Mouse (Mus musculus): ENCODE measurements around the gene Pkp4. TPM values are rescaled to one million over a fixed set of nuclear protein-coding genes. Genes with fewer than 3 reads are reported as not detected.

The Pkp4 gene
- polyA plus RNA-seq, 2 experiments, result 5.2 to 8.9 TPM

DNA sequence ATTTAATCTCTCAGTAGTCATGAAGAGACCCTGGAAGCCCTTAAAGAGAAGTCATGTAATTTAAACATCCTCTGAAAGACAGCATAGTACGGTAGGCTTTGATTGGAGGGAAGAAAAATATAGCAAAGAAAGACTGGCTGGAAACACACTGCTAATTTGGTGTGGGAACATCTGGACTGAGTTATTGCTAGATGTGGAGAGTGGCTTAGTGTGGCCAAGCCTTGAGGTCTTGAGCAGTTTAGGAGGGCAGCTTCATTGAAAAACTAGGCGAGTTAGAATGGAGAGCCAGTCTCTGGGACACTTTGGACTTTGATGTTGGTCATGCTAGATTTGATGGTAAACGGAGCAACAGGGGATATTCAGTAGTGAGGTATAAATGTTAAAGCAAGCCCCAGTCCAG is 129.7 kb downstream of the Pkp4 start:
- H3K9ac ChIP-seq (replicated peaks), result no peak overlapping the region
- H3K27me3 ChIP-seq (ENCODE audit: control insufficient read depth, insufficient read depth, low read length), result no peaks in the 10 kb centered on the region
- no peaks in the 10 kb centered on the region for H3K36me3 ChIP-seq (replicated peaks; ENCODE audit: control insufficient read depth, insufficient read depth, low read depth)
- no peak overlapping the region for H3K4me3 ChIP-seq (ENCODE audit: insufficient read depth in 1 of 2, low read depth in 2 of 2, low read length in 2 of 2)
- H3K27ac ChIP-seq, result no peak overlapping the region
- no peaks in the 10 kb centered on the region for H3K4me1 ChIP-seq (replicated peaks; ENCODE audit: control insufficient read depth in 2 of 2, insufficient read depth in 2 of 2, low read length in 1 of 2)
- WGBS (ENCODE audit: insufficient replicate concordance), result 62% methylated on average over 3 of the region's 3 CpGs
- H3K4me2 ChIP-seq (ENCODE audit: low read depth), result no peak overlapping the region
- H3K9me3 ChIP-seq (ENCODE audit: control insufficient read depth, low read length), result no peaks in the 10 kb centered on the region
- DNase-seq (ENCODE audit: low read depth in 3 of 3, low spot score in 3 of 3) (no peak), ATAC-seq (ENCODE audit: insufficient read depth) (no peak)
- TF ChIP-seq CTCF (IDR thresholded peaks at IDR 0.05; ENCODE audit: low read depth) (no peak), EP300 (IDR thresholded peaks at IDR 0.05; ENCODE audit: low read depth) (no peak)

- no peak overlapping the region for H3K4me3 ChIP-seq (ENCODE audit: insufficient read depth in 1 of 2, low read depth in 2 of 2, low read length in 2 of 2)
- no peak overlapping the region for H3K4me2 ChIP-seq (ENCODE audit: low read depth)
- 18% methylated on average over 3 of the region's 3 CpGs for WGBS (ENCODE audit: insufficient replicate concordance)
- no peak overlapping the region for H3K9ac ChIP-seq (replicated peaks)
- no peaks in the 10 kb centered on the region for H3K36me3 ChIP-seq (replicated peaks; ENCODE audit: control insufficient read depth, insufficient read depth, low read depth)
- ATAC-seq (ENCODE audit: insufficient read depth) (no peak), DNase-seq (ENCODE audit: low read depth in 3 of 3, low spot score in 3 of 3) (no peak)
- no peaks in the 10 kb centered on the region for H3K4me1 ChIP-seq (replicated peaks; ENCODE audit: control insufficient read depth in 2 of 2, insufficient read depth in 2 of 2, low read length in 1 of 2)
- TF ChIP-seq CTCF (IDR thresholded peaks at IDR 0.05; ENCODE audit: low read depth) (no peak), EP300 (IDR thresholded peaks at IDR 0.05; ENCODE audit: low read depth) (no peak)
- no peaks in the 10 kb centered on the region for H3K27me3 ChIP-seq (ENCODE audit: control insufficient read depth, insufficient read depth, low read length)
- no peak overlapping the region for H3K27ac ChIP-seq
- no peaks in the 10 kb centered on the region for H3K9me3 ChIP-seq (ENCODE audit: control insufficient read depth, low read length)
Observed at GRCm38 (mm10) chr2:59299831-59300230, 139.2 kb downstream of the Pkp4 start.

- ATAC-seq (ENCODE audit: insufficient read depth), result no peak
- H3K27me3 ChIP-seq (ENCODE audit: control insufficient read depth, insufficient read depth, low read length), result no peaks in the 10 kb centered on the region
- no peak overlapping the region for H3K4me3 ChIP-seq (ENCODE audit: insufficient read depth in 1 of 2, low read depth in 2 of 2, low read length in 2 of 2)
- no peak for DNase-seq (ENCODE audit: low read depth in 3 of 3, low spot score in 3 of 3)
- whole genome bisulfite sequencing (ENCODE audit: insufficient replicate concordance), result 75% methylated on average over 12 of the region's 12 CpGs
- H3K36me3 ChIP-seq (replicated peaks; ENCODE audit: control insufficient read depth, insufficient read depth, low read depth), result no peaks in the 10 kb centered on the region
- no peaks in the 10 kb centered on the region for H3K4me1 ChIP-seq (replicated peaks; ENCODE audit: control insufficient read depth in 2 of 2, insufficient read depth in 2 of 2, low read length in 1 of 2)
- TF ChIP-seq CTCF (IDR thresholded peaks at IDR 0.05; ENCODE audit: low read depth) (no peak), EP300 (IDR thresholded peaks at IDR 0.05; ENCODE audit: low read depth) (no peak)
- no peak overlapping the region for H3K4me2 ChIP-seq (ENCODE audit: low read depth)
- H3K27ac ChIP-seq, result no peak overlapping the region
- H3K9ac ChIP-seq (replicated peaks), result no peak overlapping the region
- no peaks in the 10 kb centered on the region for H3K9me3 ChIP-seq (ENCODE audit: control insufficient read depth, low read length)
Observed at GRCm38 (mm10) chr2:59301671-59302070, 141.0 kb downstream of the Pkp4 start.

DNA sequence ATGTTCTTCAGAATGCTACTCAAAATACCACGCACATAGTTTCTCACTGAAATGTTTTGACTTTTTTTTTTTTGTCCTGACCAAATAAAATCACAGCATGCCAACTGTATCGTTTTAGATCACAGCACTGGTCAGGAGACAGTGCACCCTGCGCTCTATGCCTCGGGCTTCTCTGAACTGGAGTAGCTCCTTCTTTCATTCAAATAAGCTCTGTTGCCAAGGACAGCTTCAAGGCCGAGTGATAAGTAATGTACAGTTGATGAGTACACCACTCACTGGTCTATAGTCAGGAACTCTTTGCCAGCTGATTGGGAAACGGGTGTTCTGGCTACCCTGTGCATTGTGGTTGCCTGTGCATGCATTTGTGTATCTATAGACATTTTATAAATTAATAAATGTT is 141.8 kb downstream of the Pkp4 start:
- Histone ChIP-seq H3K36me3 (replicated peaks; ENCODE audit: control insufficient read depth, insufficient read depth, low read depth) (no peaks in the 10 kb centered on the region), H3K9ac (replicated peaks) (no peak overlapping the region), H3K4me1 (replicated peaks; ENCODE audit: control insufficient read depth in 2 of 2, insufficient read depth in 2 of 2, low read length in 1 of 2) (no peaks in the 10 kb centered on the region), H3K27ac (no peak overlapping the region), H3K4me2 (ENCODE audit: low read depth) (no peak overlapping the region), H3K27me3 (ENCODE audit: control insufficient read depth, insufficient read depth, low read length) (no peaks in the 10 kb centered on the region), H3K4me3 (ENCODE audit: insufficient read depth in 1 of 2, low read depth in 2 of 2, low read length in 2 of 2) (no peak overlapping the region), H3K9me3 (ENCODE audit: control insufficient read depth, low read length) (no peaks in the 10 kb centered on the region)
- TF ChIP-seq CTCF (IDR thresholded peaks at IDR 0.05; ENCODE audit: low read depth), result no peak
- no peak for TF ChIP-seq EP300 (IDR thresholded peaks at IDR 0.05; ENCODE audit: low read depth)
- ATAC-seq (ENCODE audit: insufficient read depth), result no peak
- WGBS (ENCODE audit: insufficient replicate concordance), result 69% methylated on average over 6 of the region's 6 CpGs
- no peak for DNase-seq (ENCODE audit: low read depth in 3 of 3, low spot score in 3 of 3)

DNA sequence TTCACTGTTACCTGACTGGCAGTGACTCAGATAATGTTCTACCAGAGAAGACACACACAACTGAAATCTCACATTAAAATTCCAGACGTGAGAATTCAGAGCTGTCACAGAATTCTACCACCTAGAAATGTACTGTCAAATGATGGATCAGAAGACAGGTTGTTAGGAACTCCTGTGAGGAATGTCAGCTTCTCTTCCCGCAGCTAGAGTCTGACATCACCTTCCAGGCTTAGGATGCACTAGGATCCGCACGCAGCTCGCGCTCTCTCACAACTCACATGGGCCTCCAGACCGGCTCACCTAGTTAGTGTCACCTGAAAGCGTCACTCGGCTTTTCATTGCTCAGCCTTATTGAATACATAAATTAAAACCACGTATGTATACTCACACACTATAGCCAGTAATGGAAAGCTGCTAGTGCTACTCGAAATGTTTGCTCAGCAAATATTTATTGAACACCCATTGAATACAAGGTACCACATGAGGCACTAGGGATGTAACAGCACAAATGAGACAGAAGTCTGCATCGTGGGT is 142.9 kb downstream of the Pkp4 start:
- no peaks in the 10 kb centered on the region; the same call in 1 of the 2 replicates for H3K36me3 ChIP-seq (replicated peaks; ENCODE audit: control insufficient read depth, insufficient read depth, low read depth)
- TF ChIP-seq CTCF (IDR thresholded peaks at IDR 0.05; ENCODE audit: low read depth) (no peak), EP300 (IDR thresholded peaks at IDR 0.05; ENCODE audit: low read depth) (no peak)
- ATAC-seq (ENCODE audit: insufficient read depth), result no peak

More for the DNA sequence above, 142.9 kb downstream of the Pkp4 start:
- no peak for DNase-seq (ENCODE audit: low read depth in 3 of 3, low spot score in 3 of 3)
- H3K27ac ChIP-seq, result no peak overlapping the region
- H3K9ac ChIP-seq (replicated peaks), result no peak overlapping the region
- no peaks in the 10 kb centered on the region for H3K4me1 ChIP-seq (replicated peaks; ENCODE audit: control insufficient read depth in 2 of 2, insufficient read depth in 2 of 2, low read length in 1 of 2)
- WGBS (ENCODE audit: insufficient replicate concordance), result 74% methylated on average over 12 of the region's 12 CpGs
- no peak overlapping the region for H3K4me3 ChIP-seq (ENCODE audit: insufficient read depth in 1 of 2, low read depth in 2 of 2, low read length in 2 of 2)
- H3K4me2 ChIP-seq (ENCODE audit: low read depth), result no peak overlapping the region
- no peaks in the 10 kb centered on the region for H3K9me3 ChIP-seq (ENCODE audit: control insufficient read depth, low read length)
- no peaks in the 10 kb centered on the region for H3K27me3 ChIP-seq (ENCODE audit: control insufficient read depth, insufficient read depth, low read length)
